Mouse (Mus musculus): ENCODE measurements around the gene Ucn.

The Ucn gene

GRCm38 (mm10) chr5:31138241-31138967, at the start of gene Ucn:
TSS of gene Ucn (minus strand) at chr5:31138829.
- no peak for DNase-seq (ENCODE audit: low spot score)

DNA sequence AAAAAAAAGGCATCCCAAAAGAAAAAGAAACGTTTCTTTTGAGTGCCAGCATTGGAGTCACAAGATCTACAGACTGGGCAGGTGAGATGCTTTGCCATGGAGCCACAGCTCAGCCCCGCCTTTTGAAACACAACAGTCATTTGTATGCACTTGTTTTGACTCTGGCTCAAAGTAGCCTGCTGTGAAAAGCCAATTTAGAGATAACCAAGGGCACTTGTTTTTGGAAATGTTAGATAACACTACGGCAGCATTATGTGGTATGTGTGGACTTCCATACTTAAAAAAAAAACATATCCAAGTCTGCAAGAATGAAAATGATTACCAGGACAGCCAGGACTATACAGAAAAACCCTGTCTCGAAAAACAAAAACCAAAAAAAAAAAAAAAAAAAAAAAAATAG, 45.0 kb upstream of the Ucn start:
- no peak for DNase-seq (ENCODE audit: low spot score)

- no peak for DNase-seq (ENCODE audit: low spot score)
These were observed 42.6 kb upstream of the Ucn start for GRCm38 (mm10) chr5:31181183-31181770.

DNA sequence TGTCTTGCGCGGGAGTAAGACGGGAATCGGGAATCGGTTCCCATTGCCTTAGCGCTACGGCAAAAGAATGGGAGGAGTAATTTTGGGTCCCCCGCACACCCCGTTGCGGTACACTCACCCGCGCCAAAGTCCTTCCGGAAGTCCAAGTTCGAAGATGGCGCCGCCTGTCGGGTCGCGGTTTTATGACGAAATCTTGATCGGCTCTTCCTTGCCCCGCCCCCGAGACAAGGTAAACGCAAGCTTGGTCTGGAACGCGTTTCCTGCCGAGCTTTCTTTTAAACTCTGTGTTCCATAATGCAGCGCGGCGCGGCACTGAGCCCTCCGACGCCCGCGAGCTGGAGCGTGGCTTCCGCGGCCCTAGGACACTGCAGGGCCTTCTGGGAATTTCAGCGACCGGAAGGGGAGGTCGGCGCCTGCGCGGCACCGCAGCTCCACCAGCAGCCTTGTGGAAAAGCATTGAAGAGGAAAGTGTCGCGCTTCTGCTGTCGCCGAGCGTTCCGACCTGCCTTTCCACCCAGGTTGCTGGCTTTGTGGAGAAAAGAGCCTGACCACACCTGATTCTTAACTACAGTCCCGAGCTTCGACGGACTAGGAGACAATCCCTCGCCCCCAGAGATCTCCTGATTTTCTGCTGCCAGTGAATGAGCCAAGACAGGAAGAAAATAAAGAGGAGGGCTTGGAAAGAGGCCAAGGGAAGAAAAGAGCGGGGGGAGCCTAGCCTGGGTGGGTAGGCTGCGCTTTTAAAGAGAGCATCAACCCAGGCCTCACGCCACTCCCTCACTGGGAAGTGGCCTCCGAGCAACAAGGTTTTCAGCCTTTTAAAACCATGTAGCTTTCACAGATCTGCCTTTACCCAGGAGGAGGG, 41.4 kb upstream of the Ucn start, which contains the start of the genes Gm29609 and Gtf3c2:
Gene Gm29609 (minus strand): TSS at position 146 of the 865 bp plus-strand sequence.
Gene Gtf3c2 (minus strand): TSS at position 379 of the 865 bp plus-strand sequence.
- DNase-seq (ENCODE audit: low spot score): peak; percentile 80

- no peak for DNase-seq (ENCODE audit: low spot score)
These were observed 40.7 kb upstream of the Ucn start for GRCm38 (mm10) chr5:31179301-31179765.

GRCm38 (mm10) chr5:31168630-31169029, 30.0 kb upstream of the Ucn start:
- DNase-seq (ENCODE audit: low spot score): no peak

- DNase-seq (ENCODE audit: low spot score): no peak
These were observed 26.2 kb upstream of the Ucn start for GRCm38 (mm10) chr5:31164878-31165277.

GRCm38 (mm10) chr5:31162462-31162861, 23.8 kb upstream of the Ucn start:
- no peak for DNase-seq (ENCODE audit: low spot score)

DNA sequence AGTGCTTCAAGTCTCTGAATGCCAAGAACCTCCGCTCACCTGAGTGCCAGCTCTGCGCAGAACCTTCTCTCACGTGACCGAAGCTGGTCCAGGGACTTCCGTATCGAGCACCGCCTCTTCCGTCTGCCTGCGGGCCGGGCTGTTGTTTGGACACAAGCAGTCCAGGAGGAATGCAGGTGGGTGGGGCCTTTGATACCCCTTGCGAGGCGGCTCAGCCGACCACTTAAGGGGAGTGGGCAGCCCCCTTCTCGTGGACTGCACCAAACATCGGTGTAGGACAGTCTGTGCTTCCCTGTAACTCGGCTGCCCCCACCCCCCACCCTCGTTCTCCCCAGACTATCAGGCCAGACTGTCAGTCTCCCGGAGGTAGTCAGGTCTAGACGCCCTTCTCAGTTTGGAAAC, 15.5 kb upstream of the Ucn start, which contains the start of gene Mpv17:
Gene Mpv17 (minus strand): TSS at position 100 of the 402 bp plus-strand sequence.
- DNase-seq (ENCODE audit: low spot score): peak; percentile 46

DNA sequence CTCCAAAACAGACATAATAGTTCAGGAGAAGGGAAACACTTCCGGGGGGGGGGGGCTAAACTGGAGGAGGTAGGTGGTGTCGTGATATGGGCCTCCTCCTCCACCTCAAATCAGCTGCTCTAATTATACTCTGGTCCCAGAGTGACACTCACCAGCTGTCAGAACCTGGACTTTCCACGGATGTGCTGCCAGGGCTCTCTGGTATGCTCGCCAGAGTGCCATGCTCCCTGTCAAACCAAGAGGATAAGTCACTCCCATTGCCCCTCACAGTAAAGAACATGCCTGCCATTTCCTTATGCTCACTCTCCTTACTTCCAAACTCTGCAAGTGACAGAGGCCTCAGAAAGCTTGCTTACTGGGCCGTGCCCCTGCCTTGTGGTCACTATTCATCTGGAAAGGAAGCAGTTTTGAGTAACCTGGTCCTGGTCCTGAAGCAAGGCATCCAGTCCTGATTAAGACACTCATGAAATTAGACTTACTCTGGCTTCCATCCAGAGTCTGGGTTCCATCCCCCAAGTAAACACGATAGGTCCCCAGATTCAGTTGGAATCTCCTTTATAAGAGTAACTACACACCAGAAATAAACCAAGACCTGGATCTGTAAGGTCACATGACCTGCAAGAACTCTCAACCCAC, 15.0 kb upstream of the Ucn start:
- DNase-seq (ENCODE audit: low spot score): no peak

GRCm38 (mm10) chr5:31151746-31152145, 13.1 kb upstream of the Ucn start:
- DNase-seq (ENCODE audit: low spot score): no peak

DNA sequence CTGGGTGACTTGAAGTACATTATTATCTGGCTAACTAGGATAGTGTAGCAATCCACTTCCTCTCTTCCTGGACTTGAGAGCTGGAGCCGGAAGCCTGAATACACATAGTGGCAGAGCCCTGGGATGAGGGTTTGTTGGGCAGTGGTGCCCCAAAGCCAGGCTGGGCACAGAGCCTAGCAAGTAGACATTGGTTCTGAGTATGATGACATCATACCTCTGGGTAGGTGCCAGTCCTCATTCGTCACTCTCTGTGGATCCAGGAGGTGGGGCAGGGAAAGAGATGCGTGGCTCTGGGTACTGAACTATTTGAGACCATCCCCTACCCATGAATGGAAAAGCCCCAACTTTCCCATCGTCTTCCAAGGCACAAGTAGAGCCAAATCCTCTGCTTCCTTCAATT, 11.2 kb upstream of the Ucn start:
- no peak for DNase-seq (ENCODE audit: low spot score)

DNA sequence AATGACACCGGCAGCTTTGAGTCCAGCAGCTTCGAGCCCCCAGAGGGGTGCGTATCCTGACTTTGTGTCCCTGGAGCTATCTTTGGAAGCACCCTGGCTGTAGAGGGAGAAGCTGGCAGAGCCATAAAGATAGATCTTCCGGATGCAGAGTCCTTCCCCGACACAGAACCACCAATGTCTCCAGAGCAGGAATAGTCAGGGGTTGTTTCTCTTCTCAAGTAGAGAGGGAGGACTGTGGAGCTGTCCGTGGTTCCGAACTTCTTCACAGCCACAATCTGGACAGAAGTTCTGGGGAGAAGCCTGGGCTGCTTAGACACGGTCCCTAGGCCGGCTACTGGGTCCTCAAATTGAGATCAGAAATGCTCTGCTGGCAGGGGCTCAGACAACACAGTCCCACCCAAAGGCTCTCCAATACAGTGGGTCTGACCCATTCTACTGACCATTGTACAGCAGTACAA, 368 bp upstream of the Ucn start:
- no peak for DNase-seq (ENCODE audit: low spot score)

- no peak for DNase-seq (ENCODE audit: low spot score)
These were observed 971 bp downstream of the Ucn start for GRCm38 (mm10) chr5:31137658-31138057.

DNA sequence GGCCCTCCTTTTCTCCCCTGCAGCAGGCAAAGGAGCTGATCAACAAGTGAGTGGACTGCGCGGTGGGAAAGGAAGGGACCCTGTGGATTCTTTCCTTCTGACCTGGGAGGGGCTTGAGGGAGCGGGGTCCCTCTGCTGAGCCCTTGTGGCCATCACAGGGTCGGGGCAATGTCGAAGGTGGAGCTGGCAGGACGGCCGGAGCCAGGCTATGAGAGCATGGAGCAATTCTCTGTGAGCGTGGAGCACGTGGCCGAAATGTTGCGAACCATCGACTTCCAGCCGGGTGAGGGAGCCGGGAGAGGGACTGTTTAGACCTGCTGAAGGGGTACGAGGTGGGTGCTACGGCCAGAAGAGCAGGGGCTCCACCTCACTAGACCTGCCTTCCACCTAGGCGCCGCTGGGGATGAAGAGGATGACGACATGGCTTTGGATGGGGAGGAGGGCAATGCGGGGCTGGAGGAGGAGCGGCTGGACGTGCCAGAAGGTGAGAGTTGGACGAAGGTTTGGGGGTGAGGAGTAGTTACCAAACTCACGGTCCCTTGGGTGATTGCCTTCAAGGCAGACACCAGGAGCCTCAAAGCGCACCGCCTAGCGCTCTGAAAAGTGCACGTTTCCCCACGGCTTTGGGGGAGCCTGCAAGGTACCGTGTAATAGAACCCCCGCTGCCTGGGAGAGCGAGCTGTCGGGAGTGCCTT, 1.8 kb downstream of the Ucn start:
- no peak for DNase-seq (ENCODE audit: low spot score)

- DNase-seq (ENCODE audit: low spot score): no peak
These were observed 12.6 kb downstream of the Ucn start for GRCm38 (mm10) chr5:31126050-31126449.

DNA sequence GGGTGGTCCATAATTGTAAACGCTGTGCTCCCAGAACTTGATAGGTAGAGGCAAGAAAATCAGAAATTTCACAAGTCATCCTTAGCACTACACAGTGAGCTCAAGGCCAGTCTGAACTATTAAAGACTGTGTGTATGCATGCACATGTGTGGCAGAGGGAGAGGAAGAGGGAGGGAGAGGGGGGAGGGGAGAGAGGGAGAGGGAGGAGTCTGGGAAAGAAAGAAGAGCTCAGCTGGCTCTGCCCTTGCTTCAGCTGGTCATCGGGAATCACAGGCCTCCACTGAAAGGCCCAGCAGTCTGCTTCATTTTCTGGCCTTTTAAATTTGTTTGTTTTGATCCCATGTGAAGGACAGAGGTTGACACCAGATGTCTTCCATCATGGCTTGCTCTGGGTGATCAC, 15.1 kb downstream of the Ucn start:
- no peak for DNase-seq (ENCODE audit: low spot score)

DNA sequence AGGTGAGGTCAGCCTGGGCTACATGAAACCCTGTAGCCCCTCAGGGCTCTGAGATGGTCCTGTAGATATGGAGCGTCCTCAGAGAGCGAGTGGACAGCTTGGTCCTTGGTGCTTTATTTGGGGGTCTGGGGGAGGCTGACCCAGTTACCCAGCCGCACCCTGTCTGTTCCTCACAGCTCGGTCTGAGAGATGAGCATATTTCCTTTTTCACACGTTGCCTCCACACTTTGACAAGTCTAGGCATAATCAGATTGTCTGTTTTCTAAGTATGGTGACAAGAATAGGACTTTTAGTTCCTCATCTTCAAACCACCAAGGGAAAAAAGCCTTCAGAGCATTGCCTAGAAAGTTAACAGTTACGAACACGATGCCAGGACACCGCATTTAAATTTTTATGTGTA, 17.5 kb downstream of the Ucn start:
- no peak for DNase-seq (ENCODE audit: low spot score)

GRCm38 (mm10) chr5:31116912-31117311, 21.7 kb downstream of the Ucn start:
- no peak for DNase-seq (ENCODE audit: low spot score)

DNA sequence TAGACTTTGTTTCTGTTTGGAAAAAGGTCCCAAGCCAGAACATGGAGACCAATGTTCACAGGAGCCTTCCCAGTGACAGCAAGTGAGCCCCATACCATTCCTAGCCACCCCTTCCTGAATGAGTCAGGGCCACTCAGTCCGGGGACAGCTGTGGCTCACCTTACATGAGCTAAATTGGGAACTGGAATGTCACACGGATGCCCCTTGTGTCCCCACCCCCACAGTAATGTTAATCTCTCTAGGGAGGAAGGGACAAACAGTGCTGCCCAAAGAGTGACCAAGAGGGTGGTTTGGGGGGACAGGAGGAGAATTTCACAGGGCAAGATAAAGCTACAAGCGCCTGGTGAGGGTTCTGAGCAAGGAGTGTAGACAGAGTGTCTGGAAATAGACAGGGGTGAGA, 22.3 kb downstream of the Ucn start, which contains the start of gene Trim54:
Gene Trim54 (plus strand): TSS at position 359 of the 400 bp plus-strand sequence.
- DNase-seq (ENCODE audit: low spot score): no peak

- no peak for DNase-seq (ENCODE audit: low spot score)
These were observed 27.8 kb downstream of the Ucn start for GRCm38 (mm10) chr5:31110781-31111180.

All from urinary bladder, postnatal 10 days (tissue).